Mouse (Mus musculus) lung, postnatal 0 days (tissue): ENCODE measurements at regions not wholly inside any gene's neighbourhood (a gene's known extent, or its start where the extent isn't known, plus 50 kb on each side); places are given as distances from the start of the nearest gene placed in this dataset.

Source experiments
- CTCF ChIP-seq: IDR thresholded peaks from 2 replicates; pipeline ENCODE4 v1.5.1; 2016; ENCODE audit warnings: antibody characterized with exemption, mild to moderate bottlenecking
- EP300 ChIP-seq: IDR thresholded peaks from 2 replicates; pipeline ENCODE4 v1.6.1; 2016; ENCODE audit warnings: antibody characterized with exemption, mild to moderate bottlenecking, control low read depth

GRCm38 (mm10) chr3:148650241-148650640 is 340.1 kb downstream of the Adgrl2 start:
- TF ChIP-seq EP300 (no peak), CTCF (no peak)
